Mouse (Mus musculus): Measurements from ENCODE around the gene Tuft1. TPM values are rescaled to one million over a fixed set of nuclear protein-coding genes. Genes with fewer than 3 reads are reported as not detected.
"Not testable (repeated sequence)": the region's sequence is repeated elsewhere in the genome, so short reads cannot be mapped to it uniquely, and the experiment has no call there.

The Tuft1 gene
- polyA plus RNA-seq, 1 experiment, result 21.5 TPM

DNA sequence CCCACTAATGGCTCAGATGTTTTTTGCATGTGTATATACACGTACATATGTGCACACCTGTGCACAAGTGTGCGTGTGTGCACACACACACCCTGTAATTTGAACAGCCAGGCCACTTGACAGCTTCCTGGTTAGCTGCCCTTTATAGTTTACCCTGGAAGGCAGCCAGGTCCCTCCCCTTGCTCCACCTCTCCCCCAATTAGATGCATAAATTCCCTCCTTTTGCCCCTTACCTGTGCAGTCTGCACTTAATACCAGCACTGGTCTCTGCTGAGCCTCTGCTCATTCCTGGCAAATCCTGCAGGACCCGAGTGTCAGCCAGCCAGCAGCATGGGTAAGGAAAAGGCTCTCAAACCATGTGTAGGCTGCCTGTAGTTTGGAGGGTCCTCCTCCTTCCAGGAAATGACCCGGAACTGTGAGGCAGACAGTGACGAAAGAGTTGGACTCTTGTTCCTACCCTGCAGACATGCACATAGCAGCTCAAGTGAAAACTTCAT, 34.7 kb upstream of the Tuft1 start, which contains the start of gene Selenbp2:
TSS of gene Selenbp2 (plus strand) at position 228 of the 497 bp plus-strand sequence.
- Histone ChIP-seq H3K4me3 (ENCODE audit: low read depth, low read length) (no peak within 1 kb of the TSS), H3K36me3 (ENCODE audit: control insufficient read depth, insufficient read depth, low read length, poor library complexity, severe bottlenecking) (no peaks in the 10 kb centered on the region), H3K27me3 (ENCODE audit: control insufficient read depth, insufficient read depth, low read length, poor library complexity, severe bottlenecking) (no peaks in the 10 kb centered on the region), H3K9ac (ENCODE audit: low read depth, poor library complexity, severe bottlenecking) (no peak within 1 kb of the TSS), H3K4me1 (ENCODE audit: control insufficient read depth, insufficient read depth, low read length) (no peaks in the 10 kb centered on the region), H3K27ac (ENCODE audit: insufficient read depth, low read length) (no peak within 1 kb of the TSS), H3K9me3 (replicated peaks; ENCODE audit: control insufficient read depth, insufficient read depth, low read length, poor library complexity, severe bottlenecking) (no peaks in the 10 kb centered on the region)
- TF ChIP-seq POLR2A (IDR thresholded peaks at IDR 0.05; ENCODE audit: insufficient read depth, low read length), result no peak
- TF ChIP-seq EP300 (IDR thresholded peaks at IDR 0.05; ENCODE audit: insufficient read depth, low read depth, low read length), result no peak
- TF ChIP-seq CTCF (IDR thresholded peaks at IDR 0.05; ENCODE audit: low read depth, low read length), result no peak

- H3K36me3 ChIP-seq (ENCODE audit: control insufficient read depth, insufficient read depth, low read length, poor library complexity, severe bottlenecking); H3K27ac ChIP-seq (ENCODE audit: insufficient read depth, low read length); H3K9ac ChIP-seq (ENCODE audit: low read depth, poor library complexity, severe bottlenecking); H3K27me3 ChIP-seq (ENCODE audit: control insufficient read depth, insufficient read depth, low read length, poor library complexity, severe bottlenecking); H3K4me3 ChIP-seq (ENCODE audit: low read depth, low read length); H3K4me1 ChIP-seq (ENCODE audit: control insufficient read depth, insufficient read depth, low read length); H3K9me3 ChIP-seq (replicated peaks; ENCODE audit: control insufficient read depth, insufficient read depth, low read length, poor library complexity, severe bottlenecking): not testable (repeated sequence)
Observed at GRCm38 (mm10) chr3:94691694-94692093, 33.0 kb upstream of the Tuft1 start.

DNA sequence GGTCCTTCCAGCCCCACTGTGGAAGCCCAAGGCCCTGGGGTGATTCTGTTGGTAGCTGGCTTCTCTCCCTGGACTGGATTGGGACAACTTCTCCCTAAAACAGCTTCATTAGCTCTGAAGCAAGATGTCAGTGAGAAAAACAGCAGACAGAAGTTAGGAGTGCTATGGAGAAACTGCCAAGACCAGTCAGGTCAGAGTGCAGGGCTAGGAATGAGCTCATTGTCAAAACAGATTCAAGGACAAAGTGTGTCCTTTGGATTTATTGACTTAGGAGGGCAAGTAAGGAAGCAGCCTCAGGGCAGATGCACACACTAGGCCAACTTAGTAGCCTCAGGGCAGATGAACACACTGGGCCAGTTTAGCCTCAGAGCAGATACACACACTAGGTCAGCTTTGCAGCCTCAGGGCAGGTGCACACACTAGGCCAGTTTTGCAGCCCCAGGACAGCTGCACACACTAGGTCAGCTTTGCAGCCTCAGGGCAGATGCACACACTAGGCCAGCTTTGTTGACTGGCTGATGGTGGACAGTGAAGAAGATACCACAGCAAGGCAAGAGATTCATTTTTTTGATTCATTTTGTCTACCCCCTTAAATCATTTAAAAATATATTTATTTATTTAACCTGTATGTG, 32.1 kb upstream of the Tuft1 start:
- Histone ChIP-seq H3K27me3 (ENCODE audit: control insufficient read depth, insufficient read depth, low read length, poor library complexity, severe bottlenecking) (no peaks in the 10 kb centered on the region), H3K4me3 (ENCODE audit: low read depth, low read length) (no peak overlapping the region), H3K27ac (ENCODE audit: insufficient read depth, low read length) (no peak overlapping the region), H3K36me3 (ENCODE audit: control insufficient read depth, insufficient read depth, low read length, poor library complexity, severe bottlenecking) (no peaks in the 10 kb centered on the region), H3K4me1 (ENCODE audit: control insufficient read depth, insufficient read depth, low read length) (no peaks in the 10 kb centered on the region), H3K9ac (ENCODE audit: low read depth, poor library complexity, severe bottlenecking) (no peak overlapping the region), H3K9me3 (replicated peaks; ENCODE audit: control insufficient read depth, insufficient read depth, low read length, poor library complexity, severe bottlenecking) (no peaks in the 10 kb centered on the region)
- TF ChIP-seq EP300 (IDR thresholded peaks at IDR 0.05; ENCODE audit: insufficient read depth, low read depth, low read length) (no peak), POLR2A (IDR thresholded peaks at IDR 0.05; ENCODE audit: insufficient read depth, low read length) (no peak), CTCF (IDR thresholded peaks at IDR 0.05; ENCODE audit: low read depth, low read length) (no peak)

- not testable (repeated sequence) for H3K9ac ChIP-seq (ENCODE audit: low read depth, poor library complexity, severe bottlenecking); H3K4me1 ChIP-seq (ENCODE audit: control insufficient read depth, insufficient read depth, low read length); H3K27me3 ChIP-seq (ENCODE audit: control insufficient read depth, insufficient read depth, low read length, poor library complexity, severe bottlenecking); H3K4me3 ChIP-seq (ENCODE audit: low read depth, low read length); H3K36me3 ChIP-seq (ENCODE audit: control insufficient read depth, insufficient read depth, low read length, poor library complexity, severe bottlenecking); H3K9me3 ChIP-seq (replicated peaks; ENCODE audit: control insufficient read depth, insufficient read depth, low read length, poor library complexity, severe bottlenecking); H3K27ac ChIP-seq (ENCODE audit: insufficient read depth, low read length)
Observed at GRCm38 (mm10) chr3:94690162-94690561, 31.5 kb upstream of the Tuft1 start.

DNA sequence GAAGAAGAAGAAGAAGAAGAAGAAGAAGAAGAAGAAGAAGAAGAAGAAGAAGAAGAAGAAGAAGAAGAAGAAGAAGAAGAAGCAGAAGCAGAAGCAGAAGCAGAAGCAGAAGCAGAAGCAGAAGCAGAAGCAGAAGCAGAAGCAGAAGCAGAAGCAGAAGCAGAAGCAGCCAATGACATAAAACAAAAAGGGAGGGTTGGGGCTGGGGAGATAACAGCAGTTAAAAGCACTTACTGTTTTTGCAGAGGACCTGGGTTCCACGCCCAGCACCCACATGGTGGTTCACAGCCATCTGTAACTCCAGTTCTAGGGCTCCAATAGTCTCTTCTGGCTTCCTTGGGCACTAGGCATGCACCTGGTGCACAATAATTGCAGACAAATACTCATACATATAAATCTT, 30.5 kb upstream of the Tuft1 start:
- not testable (repeated sequence) for H3K9ac ChIP-seq (ENCODE audit: low read depth, poor library complexity, severe bottlenecking); H3K4me1 ChIP-seq (ENCODE audit: control insufficient read depth, insufficient read depth, low read length); H3K4me3 ChIP-seq (ENCODE audit: low read depth, low read length); H3K27ac ChIP-seq (ENCODE audit: insufficient read depth, low read length); H3K36me3 ChIP-seq (ENCODE audit: control insufficient read depth, insufficient read depth, low read length, poor library complexity, severe bottlenecking); H3K9me3 ChIP-seq (replicated peaks; ENCODE audit: control insufficient read depth, insufficient read depth, low read length, poor library complexity, severe bottlenecking); H3K27me3 ChIP-seq (ENCODE audit: control insufficient read depth, insufficient read depth, low read length, poor library complexity, severe bottlenecking)

DNA sequence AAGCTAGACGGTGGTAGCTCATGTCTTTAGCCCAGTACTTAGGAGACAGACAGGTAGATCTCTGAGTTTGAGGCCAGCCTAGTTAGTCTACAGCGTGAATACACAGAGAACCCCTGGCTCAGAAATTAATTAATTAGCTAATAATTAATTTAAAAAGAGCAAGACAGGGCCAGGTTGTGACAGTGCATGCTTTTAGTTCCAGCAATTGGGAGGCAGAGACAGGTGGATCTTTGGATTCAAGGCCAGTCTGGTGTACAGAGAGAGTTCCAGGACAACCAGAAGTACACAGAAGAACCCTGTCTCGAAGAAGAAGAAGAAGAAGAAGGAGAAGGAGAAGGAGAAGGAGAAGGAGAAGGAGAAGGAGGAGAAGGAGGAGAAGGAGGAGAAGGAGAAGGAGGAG, 30.0 kb upstream of the Tuft1 start:
- H3K36me3 ChIP-seq (ENCODE audit: control insufficient read depth, insufficient read depth, low read length, poor library complexity, severe bottlenecking); H3K27me3 ChIP-seq (ENCODE audit: control insufficient read depth, insufficient read depth, low read length, poor library complexity, severe bottlenecking); H3K9me3 ChIP-seq (replicated peaks; ENCODE audit: control insufficient read depth, insufficient read depth, low read length, poor library complexity, severe bottlenecking); H3K4me3 ChIP-seq (ENCODE audit: low read depth, low read length); H3K9ac ChIP-seq (ENCODE audit: low read depth, poor library complexity, severe bottlenecking); H3K27ac ChIP-seq (ENCODE audit: insufficient read depth, low read length); H3K4me1 ChIP-seq (ENCODE audit: control insufficient read depth, insufficient read depth, low read length): not testable (repeated sequence)

DNA sequence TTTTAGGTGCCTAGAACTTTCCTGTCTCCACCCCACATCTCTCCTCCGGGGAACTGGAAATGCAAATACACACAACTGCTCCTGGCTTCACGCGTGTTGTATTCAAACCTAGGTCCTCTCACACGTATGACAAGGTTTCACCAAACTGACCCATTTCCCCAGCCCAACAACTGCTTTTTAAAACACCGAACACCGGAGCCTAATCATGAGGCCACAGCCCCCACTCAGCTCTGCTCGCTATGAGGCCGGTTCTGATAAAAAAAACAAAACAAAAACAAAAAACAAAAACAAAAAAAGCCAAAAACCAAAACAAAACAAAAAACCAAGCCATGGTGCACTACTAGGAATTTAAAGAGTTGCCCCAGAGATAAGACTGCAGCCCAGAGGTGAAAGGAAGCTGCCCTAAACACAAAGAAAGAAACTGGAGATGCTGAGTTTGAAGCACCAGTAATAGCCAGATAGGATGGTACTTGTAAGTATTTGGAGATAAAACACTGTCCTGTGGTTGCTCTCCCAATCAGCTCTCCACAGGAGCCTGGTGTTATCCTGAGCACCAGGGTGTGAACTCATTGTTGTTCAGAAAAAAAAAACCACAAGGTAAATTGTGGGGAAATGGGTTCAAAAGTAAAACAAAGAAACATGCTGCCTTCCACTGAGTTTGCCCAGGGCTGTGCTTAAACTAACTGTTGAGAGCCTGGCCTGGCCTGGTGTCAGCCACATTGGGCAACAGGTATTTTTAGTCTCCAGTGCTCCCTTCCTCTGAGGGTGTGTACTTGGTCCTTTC, 27.5 kb upstream of the Tuft1 start:
- H3K4me3 ChIP-seq (ENCODE audit: low read depth, low read length); H3K27ac ChIP-seq (ENCODE audit: insufficient read depth, low read length); H3K9me3 ChIP-seq (replicated peaks; ENCODE audit: control insufficient read depth, insufficient read depth, low read length, poor library complexity, severe bottlenecking); H3K9ac ChIP-seq (ENCODE audit: low read depth, poor library complexity, severe bottlenecking); H3K36me3 ChIP-seq (ENCODE audit: control insufficient read depth, insufficient read depth, low read length, poor library complexity, severe bottlenecking); H3K27me3 ChIP-seq (ENCODE audit: control insufficient read depth, insufficient read depth, low read length, poor library complexity, severe bottlenecking); H3K4me1 ChIP-seq (ENCODE audit: control insufficient read depth, insufficient read depth, low read length): not testable (repeated sequence)
